Mouse (Mus musculus) ES-E14 (cell line): ENCODE measurements around the gene Mgat3.

Source experiments
- MAFK ChIP-seq: IDR thresholded peaks from 2 replicates; pipeline ENCODE4 v1.6.1; 2014; ENCODE audit warnings: mild to moderate bottlenecking, low read depth, low read length, inconsistent platforms; ENCODE audit not compliant: insufficient read depth
- ZC3H11A ChIP-seq: IDR thresholded peaks from 2 replicates; pipeline ENCODE4 v1.6.1; 2012; ENCODE audit warnings: low read depth, mild to moderate bottlenecking, inconsistent platforms, low read length, borderline replicate concordance
- ZNF384 ChIP-seq: IDR thresholded peaks from 2 replicates; pipeline ENCODE4 v1.6.1; 2012; ENCODE audit warnings: low read depth, low read length, inconsistent platforms

- no peak for TF ChIP-seq ZC3H11A
- no peak for TF ChIP-seq ZNF384
- no peak for TF ChIP-seq MAFK
Observed at GRCm38 (mm10) chr15:80162401-80162964, 11.0 kb upstream of the Mgat3 start.
